Mouse (Mus musculus): ENCODE results near the gene Dock9. TPM values are rescaled to one million over a fixed set of nuclear protein-coding genes. Genes with fewer than 3 reads are reported as not detected.

Dock9 gene
- polyA plus RNA-seq, 1 experiment from 2014 or later = 14.3 TPM

DNA sequence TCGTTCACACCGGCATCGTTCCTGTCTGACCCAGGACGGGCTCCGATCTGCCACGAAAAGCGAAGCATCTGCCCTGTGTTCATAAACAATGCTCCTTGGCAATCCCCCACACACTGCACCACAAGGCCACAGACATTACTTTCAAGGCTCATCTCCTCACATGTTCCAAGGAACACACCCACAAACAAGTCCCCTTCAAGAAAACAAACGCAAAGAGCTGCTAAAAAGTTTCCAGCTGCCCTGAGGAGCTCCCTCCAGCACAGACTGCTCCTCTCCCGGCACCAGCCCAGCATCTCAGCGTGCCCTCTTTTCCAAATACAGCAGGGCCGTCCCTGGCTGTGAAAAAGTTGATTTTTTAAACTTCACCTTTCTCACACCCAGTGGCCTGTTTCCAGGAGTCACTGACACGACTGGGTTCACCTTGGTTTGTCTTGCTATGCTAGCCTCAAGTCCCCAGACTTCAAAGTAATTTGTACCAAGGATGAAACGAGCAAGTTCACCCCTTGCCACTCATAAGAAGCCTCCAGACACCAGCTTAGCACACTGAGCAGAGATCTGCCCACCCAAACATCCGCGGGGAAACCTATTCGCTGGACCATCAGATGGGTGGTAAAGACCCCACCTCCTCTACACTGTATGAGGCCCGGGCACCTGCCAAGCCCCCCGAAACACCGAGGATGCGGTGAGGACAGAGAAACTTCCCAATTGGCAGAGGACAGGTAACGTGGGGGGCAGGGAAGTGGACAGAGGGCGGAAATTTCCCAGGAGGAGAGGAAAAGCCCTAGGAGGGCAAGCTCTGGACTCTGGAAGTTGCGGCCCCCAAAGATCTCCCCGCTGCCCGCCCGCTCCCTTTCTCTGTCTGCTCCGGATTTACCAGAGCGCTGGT, 823 bp downstream of the Dock9 start:
- no peaks in the 10 kb centered on the region for H3K27me3 ChIP-seq (ENCODE audit: control insufficient read depth, insufficient read depth, low read length)
- H3K27ac ChIP-seq (ENCODE audit: low read depth, low read length) = peak overlapping the region; percentile 85
- H3K4me1 ChIP-seq (ENCODE audit: control insufficient read depth, insufficient read depth, low read length) = peaks cover 7% of the 10 kb centered on the region
- H3K4me3 ChIP-seq (ENCODE audit: low read length) = peak overlapping the region; percentile 73
- WGBS = 9% methylated on average over 28 of the region's 28 CpGs
- no peaks in the 10 kb centered on the region for H3K9me3 ChIP-seq (ENCODE audit: control insufficient read depth, low read length)
- peak overlapping the region; percentile 95 for H3K4me2 ChIP-seq (replicated peaks; ENCODE audit: low read depth, low read length)
- 0 out of 2 replicates have a peak, but pooled peaks have one; percentile 1 for ATAC-seq (ENCODE audit: low FRiP score, low TSS enrichment)
- peak overlapping the region; percentile 65 for H3K9ac ChIP-seq (ENCODE audit: low read depth, low read length)
- no peaks in the 10 kb centered on the region for H3K36me3 ChIP-seq (ENCODE audit: control insufficient read depth, insufficient read depth, low read length)

- no peak for ATAC-seq (ENCODE audit: low FRiP score, low TSS enrichment)
- 81% methylated on average over 7 of the region's 7 CpGs for WGBS
- H3K9ac ChIP-seq (ENCODE audit: low read depth, low read length) = 0 out of 2 replicates have a peak overlapping the region, but pooled peaks have one; percentile 4
- no peaks in the 10 kb centered on the region for H3K27me3 ChIP-seq (ENCODE audit: control insufficient read depth, insufficient read depth, low read length)
- no peak overlapping the region for H3K4me2 ChIP-seq (replicated peaks; ENCODE audit: low read depth, low read length)
- H3K4me3 ChIP-seq (ENCODE audit: low read length) = no peak overlapping the region
- peaks cover 7% of the 10 kb centered on the region for H3K4me1 ChIP-seq (ENCODE audit: control insufficient read depth, insufficient read depth, low read length)
- H3K27ac ChIP-seq (ENCODE audit: low read depth, low read length) = no peak overlapping the region
- H3K36me3 ChIP-seq (ENCODE audit: control insufficient read depth, insufficient read depth, low read length) = no peaks in the 10 kb centered on the region
- no peaks in the 10 kb centered on the region for H3K9me3 ChIP-seq (ENCODE audit: control insufficient read depth, low read length)
Observed at GRCm38 (mm10) chr14:121795536-121795935, 2.1 kb downstream of the Dock9 start.

GRCm38 (mm10) chr14:121793639-121794038, 4.0 kb downstream of the Dock9 start:
- WGBS = 34% methylated on average over 5 of the region's 5 CpGs
- H3K27ac ChIP-seq (ENCODE audit: low read depth, low read length) = no peak overlapping the region
- no peak overlapping the region for H3K4me3 ChIP-seq (ENCODE audit: low read length)
- no peaks in the 10 kb centered on the region for H3K36me3 ChIP-seq (ENCODE audit: control insufficient read depth, insufficient read depth, low read length)
- H3K4me1 ChIP-seq (ENCODE audit: control insufficient read depth, insufficient read depth, low read length) = peaks cover 7% of the 10 kb centered on the region
- H3K27me3 ChIP-seq (ENCODE audit: control insufficient read depth, insufficient read depth, low read length) = no peaks in the 10 kb centered on the region
- no peak overlapping the region for H3K4me2 ChIP-seq (replicated peaks; ENCODE audit: low read depth, low read length)
- no peak overlapping the region for H3K9ac ChIP-seq (ENCODE audit: low read depth, low read length)
- no peak for ATAC-seq (ENCODE audit: low FRiP score, low TSS enrichment)
- H3K9me3 ChIP-seq (ENCODE audit: control insufficient read depth, low read length) = no peaks in the 10 kb centered on the region

- ATAC-seq (ENCODE audit: low FRiP score, low TSS enrichment) = no peak
- H3K4me1 ChIP-seq (ENCODE audit: control insufficient read depth, insufficient read depth, low read length) = peaks cover 7% of the 10 kb centered on the region
- no peak overlapping the region for H3K4me2 ChIP-seq (replicated peaks; ENCODE audit: low read depth, low read length)
- H3K36me3 ChIP-seq (ENCODE audit: control insufficient read depth, insufficient read depth, low read length) = no peaks in the 10 kb centered on the region
- H3K4me3 ChIP-seq (ENCODE audit: low read length) = no peak overlapping the region
- no peak overlapping the region for H3K27ac ChIP-seq (ENCODE audit: low read depth, low read length)
- no peaks in the 10 kb centered on the region for H3K27me3 ChIP-seq (ENCODE audit: control insufficient read depth, insufficient read depth, low read length)
- no peak overlapping the region for H3K9ac ChIP-seq (ENCODE audit: low read depth, low read length)
- 87% methylated on average over 2 of the region's 2 CpGs for WGBS
- no peaks in the 10 kb centered on the region for H3K9me3 ChIP-seq (ENCODE audit: control insufficient read depth, low read length)
Observed at GRCm38 (mm10) chr14:121791935-121792334, 5.7 kb downstream of the Dock9 start.

DNA sequence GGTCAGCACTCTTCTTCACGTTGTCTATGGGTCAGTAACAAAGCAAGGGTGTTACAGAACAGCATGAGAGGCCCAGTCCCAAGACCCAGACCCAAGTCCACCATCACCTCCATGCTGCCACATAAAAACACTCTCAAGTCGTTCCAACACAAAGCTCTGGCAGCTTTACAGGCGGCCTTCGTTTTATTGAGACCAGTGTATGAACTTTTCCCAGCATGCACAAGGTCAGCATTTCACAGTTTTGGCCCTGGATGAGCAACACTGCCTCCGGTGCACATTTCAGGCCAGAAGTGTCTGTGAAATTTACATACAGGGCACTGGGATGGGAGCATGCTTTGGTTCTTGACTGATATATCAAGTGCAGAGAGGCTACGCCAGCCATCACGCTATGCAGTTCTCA, 6.5 kb downstream of the Dock9 start:
- Histone ChIP-seq H3K27ac (ENCODE audit: low read depth, low read length) (no peak overlapping the region), H3K36me3 (ENCODE audit: control insufficient read depth, insufficient read depth, low read length) (no peaks in the 10 kb centered on the region), H3K9ac (ENCODE audit: low read depth, low read length) (no peak overlapping the region), H3K4me2 (replicated peaks; ENCODE audit: low read depth, low read length) (no peak overlapping the region), H3K27me3 (ENCODE audit: control insufficient read depth, insufficient read depth, low read length) (no peaks in the 10 kb centered on the region), H3K9me3 (ENCODE audit: control insufficient read depth, low read length) (no peaks in the 10 kb centered on the region), H3K4me3 (ENCODE audit: low read length) (no peak overlapping the region), H3K4me1 (ENCODE audit: control insufficient read depth, insufficient read depth, low read length) (no peaks in the 10 kb centered on the region; the same call in 1 of the 2 replicates)
- ATAC-seq (ENCODE audit: low FRiP score, low TSS enrichment) = no peak
- 71% methylated on average over 7 of the region's 7 CpGs for WGBS

- H3K9me3 ChIP-seq (ENCODE audit: control insufficient read depth, low read length) = no peaks in the 10 kb centered on the region
- ATAC-seq (ENCODE audit: low FRiP score, low TSS enrichment) = no peak
- H3K9ac ChIP-seq (ENCODE audit: low read depth, low read length) = no peak overlapping the region
- no peaks in the 10 kb centered on the region for H3K27me3 ChIP-seq (ENCODE audit: control insufficient read depth, insufficient read depth, low read length)
- H3K4me2 ChIP-seq (replicated peaks; ENCODE audit: low read depth, low read length) = no peak overlapping the region
- no peaks in the 10 kb centered on the region for H3K36me3 ChIP-seq (ENCODE audit: control insufficient read depth, insufficient read depth, low read length)
- no peak overlapping the region for H3K27ac ChIP-seq (ENCODE audit: low read depth, low read length)
- no peak overlapping the region for H3K4me3 ChIP-seq (ENCODE audit: low read length)
- no peaks in the 10 kb centered on the region for H3K4me1 ChIP-seq (ENCODE audit: control insufficient read depth, insufficient read depth, low read length)
- 90% methylated on average over 3 of the region's 3 CpGs for WGBS
Observed at GRCm38 (mm10) chr14:121789273-121789672, 8.4 kb downstream of the Dock9 start.

DNA sequence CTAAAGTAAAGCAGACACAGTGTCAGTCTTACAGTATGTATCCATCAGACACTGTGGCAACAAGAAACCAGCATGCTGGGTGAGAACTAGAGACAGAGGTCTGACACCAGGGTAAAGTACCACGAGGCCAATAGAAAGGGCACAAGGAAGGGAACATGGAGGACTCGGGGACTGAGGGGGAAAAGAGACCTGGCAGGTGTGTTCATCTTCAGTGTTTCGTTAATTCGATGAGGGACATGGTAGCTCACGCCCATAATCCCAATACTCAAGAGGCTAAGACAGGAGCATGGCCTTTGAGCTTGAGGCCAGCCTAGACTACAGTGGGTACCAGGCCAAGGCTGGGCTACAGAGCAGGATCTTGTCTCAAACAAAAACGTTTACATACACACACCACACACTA, 9.2 kb downstream of the Dock9 start:
- no peak overlapping the region for H3K27ac ChIP-seq (ENCODE audit: low read depth, low read length)
- no peak overlapping the region for H3K4me3 ChIP-seq (ENCODE audit: low read length)
- no peaks in the 10 kb centered on the region for H3K4me1 ChIP-seq (ENCODE audit: control insufficient read depth, insufficient read depth, low read length)
- no peak overlapping the region for H3K4me2 ChIP-seq (replicated peaks; ENCODE audit: low read depth, low read length)
- no peaks in the 10 kb centered on the region for H3K9me3 ChIP-seq (ENCODE audit: control insufficient read depth, low read length)
- no peaks in the 10 kb centered on the region for H3K27me3 ChIP-seq (ENCODE audit: control insufficient read depth, insufficient read depth, low read length)
- ATAC-seq (ENCODE audit: low FRiP score, low TSS enrichment) = no peak
- H3K36me3 ChIP-seq (ENCODE audit: control insufficient read depth, insufficient read depth, low read length) = no peaks in the 10 kb centered on the region
- no peak overlapping the region for H3K9ac ChIP-seq (ENCODE audit: low read depth, low read length)
- 88% methylated on average over 6 of the region's 6 CpGs for WGBS

GRCm38 (mm10) chr14:121787430-121787829, 10.2 kb downstream of the Dock9 start:
- WGBS = 87% methylated on average over 12 of the region's 12 CpGs
- ATAC-seq (ENCODE audit: low FRiP score, low TSS enrichment) = no peak

GRCm38 (mm10) chr14:121786900-121787299, 10.7 kb downstream of the Dock9 start:
- Histone ChIP-seq H3K36me3 (ENCODE audit: control insufficient read depth, insufficient read depth, low read length) (no peaks in the 10 kb centered on the region), H3K4me1 (ENCODE audit: control insufficient read depth, insufficient read depth, low read length) (no peaks in the 10 kb centered on the region; the same call in 1 of the 2 replicates), H3K9me3 (ENCODE audit: control insufficient read depth, low read length) (no peaks in the 10 kb centered on the region), H3K27me3 (ENCODE audit: control insufficient read depth, insufficient read depth, low read length) (no peaks in the 10 kb centered on the region), H3K9ac (ENCODE audit: low read depth, low read length) (no peak overlapping the region), H3K27ac (ENCODE audit: low read depth, low read length) (no peak overlapping the region), H3K4me2 (replicated peaks; ENCODE audit: low read depth, low read length) (no peak overlapping the region), H3K4me3 (ENCODE audit: low read length) (no peak overlapping the region)
- 86% methylated on average over 12 of the region's 12 CpGs for WGBS
- ATAC-seq (ENCODE audit: low FRiP score, low TSS enrichment) = no peak

More at GRCm38 (mm10) chr14:121787430-121787829, 10.2 kb downstream of the Dock9 start:
- H3K4me3 ChIP-seq (ENCODE audit: low read length) = no peak overlapping the region
- H3K9me3 ChIP-seq (ENCODE audit: control insufficient read depth, low read length) = no peaks in the 10 kb centered on the region
- H3K27me3 ChIP-seq (ENCODE audit: control insufficient read depth, insufficient read depth, low read length) = no peaks in the 10 kb centered on the region
- H3K27ac ChIP-seq (ENCODE audit: low read depth, low read length) = no peak overlapping the region
- no peak overlapping the region for H3K9ac ChIP-seq (ENCODE audit: low read depth, low read length)
- H3K36me3 ChIP-seq (ENCODE audit: control insufficient read depth, insufficient read depth, low read length) = no peaks in the 10 kb centered on the region
- H3K4me1 ChIP-seq (ENCODE audit: control insufficient read depth, insufficient read depth, low read length) = no peaks in the 10 kb centered on the region
- no peak overlapping the region for H3K4me2 ChIP-seq (replicated peaks; ENCODE audit: low read depth, low read length)
